Mouse (Mus musculus) liver, embryonic 14.5 days (tissue): ENCODE data around the gene Recql5.

Experiments used
- CTCF ChIP-seq: IDR thresholded peaks from 2 replicates; pipeline ENCODE4 v1.5.1; 2016; ENCODE audit warnings: antibody characterized with exemption, low read depth, control low read depth
- EP300 ChIP-seq: IDR thresholded peaks from 2 replicates; pipeline ENCODE4 v1.6.1; 2016; ENCODE audit warnings: antibody characterized with exemption, low read depth

- TF ChIP-seq CTCF, result no peak
- no peak for TF ChIP-seq EP300
These were observed 15.0 kb upstream of the Recql5 start for GRCm38 (mm10) chr11:115948316-115948715.
